Mouse (Mus musculus) forebrain, embryonic 15.5 days (tissue): ENCODE results near the gene Nyap2. TPM values are rescaled to one million over a fixed set of nuclear protein-coding genes. Genes with fewer than 3 reads are reported as not detected.

Experiments
- ATAC-seq: fragments of 200-750 bp; cut with Nextera tagmentation; replicated peaks from 2 replicates; pipeline ENCODE4 v1.8.0; 2017; ENCODE audit warnings: mild to moderate bottlenecking, moderate TSS enrichment, moderate library complexity
- H3K27ac ChIP-seq: fragments of 300-500 bp; sonication (generic); replicated peaks from 2 replicates; pipeline ENCODE4 v1.5.1; 2015; ENCODE audit warnings: mild to moderate bottlenecking, inconsistent platforms
- H3K27me3 ChIP-seq: fragments of 300-500 bp; sonication (generic); 2 replicates; pipeline ENCODE4 v1.6.1; 2015; ENCODE audit warnings: inconsistent platforms
- H3K36me3 ChIP-seq: fragments of 300-500 bp; sonication (generic); 2 replicates; pipeline ENCODE4 v1.6.1; 2015; ENCODE audit warnings: mild to moderate bottlenecking, inconsistent platforms
- H3K4me1 ChIP-seq: fragments of 300-500 bp; sonication (generic); 2 replicates; pipeline ENCODE4 v1.6.1; 2015; ENCODE audit warnings: inconsistent platforms
- H3K4me2 ChIP-seq: fragments of 300-500 bp; sonication (generic); replicated peaks from 2 replicates; pipeline ENCODE4 v1.6.1; 2015; ENCODE audit warnings: mild to moderate bottlenecking, inconsistent platforms
- H3K4me3 ChIP-seq: fragments of 300-500 bp; sonication (generic); 2 replicates; pipeline ENCODE4 v1.5.1; 2015; ENCODE audit warnings: mild to moderate bottlenecking, inconsistent platforms
- H3K9ac ChIP-seq: fragments of 300-500 bp; sonication (generic); replicated peaks from 2 replicates; pipeline ENCODE4 v1.6.1; 2015; ENCODE audit warnings: mild to moderate bottlenecking, inconsistent platforms
- H3K9me3 ChIP-seq: fragments of 300-500 bp; sonication (generic); 2 replicates; pipeline ENCODE4 v1.6.1; 2016; ENCODE audit warnings: inconsistent platforms
- WGBS: fragments of 180-500 bp; shearing (Covaris S2); methylation state at CpG from one replicate; pipeline ENCODE4 v1.1.7; 2015; ENCODE audit warnings: mixed read lengths; 5-methylcytosine and 5-hydroxymethylcytosine counted together
- polyA plus RNA-seq: library from polyadenylated mRNA; unstranded; fragments of >200 nt; fragmentation: Nextera tagmentation; extraction: Ambion mirVana; gene quantifications from 2 replicates; pipeline ENCODE4 v1.2.1, GENCODE M21; 2015

Gene Nyap2
- 7.8 and 8.6 TPM in 2 replicates for polyA plus RNA-seq

- H3K4me1 ChIP-seq: peaks cover 20% of the 10 kb centered on the region
- peak within 1 kb of the TSS; percentile 51 for H3K4me2 ChIP-seq
- H3K27ac ChIP-seq: peak within 1 kb of the TSS; percentile 98
- no peaks in the 10 kb centered on the region for H3K9me3 ChIP-seq
- H3K4me3 ChIP-seq: peak within 1 kb of the TSS; percentile 47
- peak; percentile 93 for ATAC-seq
- no peaks in the 10 kb centered on the region for H3K36me3 ChIP-seq
- WGBS: 12% methylated on average over 16 of the region's 16 CpGs
- H3K9ac ChIP-seq: peak within 1 kb of the TSS; percentile 58
- H3K27me3 ChIP-seq: no peaks in the 10 kb centered on the region
Observed at GRCm38 (mm10) chr1:81076831-81077664, at the start of gene Nyap2. Gene Nyap2, plus strand, starts transcription at chr1:81076950.

DNA sequence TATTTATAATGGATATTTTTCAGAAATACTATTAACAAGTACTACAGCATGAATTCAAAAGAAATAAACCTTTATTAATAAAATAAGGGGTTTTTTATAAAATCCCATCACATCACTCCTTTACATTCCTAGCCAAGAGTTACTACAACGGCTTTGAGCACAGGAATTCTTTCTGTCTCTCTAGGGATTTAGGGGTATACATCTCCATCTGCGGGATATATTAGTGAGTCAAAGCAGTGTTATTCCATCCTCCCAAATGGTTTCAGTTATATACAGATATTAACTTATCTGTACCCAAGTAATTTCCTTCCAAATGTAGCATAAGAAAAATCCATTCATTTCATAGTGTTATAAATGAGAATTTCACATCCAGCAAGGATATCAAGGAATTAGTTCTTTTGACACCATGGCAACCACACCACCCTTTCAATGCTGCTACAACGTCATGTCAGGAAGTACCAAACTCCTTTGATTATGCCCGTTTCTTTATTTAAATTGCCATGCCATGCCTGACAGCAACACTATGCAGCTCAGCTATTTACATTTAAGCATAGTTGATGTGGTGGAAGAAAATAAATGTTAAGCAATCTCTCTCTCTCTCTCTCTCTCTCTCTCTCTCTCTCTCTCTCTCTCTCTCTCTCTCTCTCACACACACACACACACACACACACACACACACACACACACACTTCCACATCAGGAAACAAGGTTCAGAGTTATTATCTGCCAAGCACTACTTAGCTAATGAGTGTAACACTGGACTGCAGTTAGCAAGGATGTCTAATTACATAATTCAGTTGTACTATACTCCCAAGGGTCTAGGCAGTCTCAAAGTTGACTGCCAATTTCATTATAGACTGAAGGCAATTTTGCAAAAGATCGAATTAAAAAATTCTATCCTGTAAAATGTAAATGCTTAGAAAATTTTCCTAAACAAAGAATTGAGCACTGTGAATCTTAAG, 33.6 kb upstream of the Nyap2 start:
- H3K4me3 ChIP-seq: no peak overlapping the region
- WGBS: 33% methylated on average over 5 of the region's 5 CpGs
- 0 out of 2 replicates have a peak, but pooled peaks have one; percentile 55 for ATAC-seq

GRCm38 (mm10) chr1:81058340-81058739, 18.4 kb upstream of the Nyap2 start:
- H3K27ac ChIP-seq: no peak overlapping the region
- H3K9ac ChIP-seq: no peak overlapping the region
- no peak overlapping the region for H3K4me3 ChIP-seq
- no peaks in the 10 kb centered on the region for H3K9me3 ChIP-seq
- 86% methylated on average over 5 of the region's 5 CpGs for WGBS
- H3K4me1 ChIP-seq: no peaks in the 10 kb centered on the region
- ATAC-seq: no peak
- H3K36me3 ChIP-seq: no peaks in the 10 kb centered on the region
- no peaks in the 10 kb centered on the region for H3K27me3 ChIP-seq
- H3K4me2 ChIP-seq: no peak overlapping the region

More for the DNA sequence above, 33.6 kb upstream of the Nyap2 start:
- H3K4me2 ChIP-seq: no peak overlapping the region
- no peaks in the 10 kb centered on the region for H3K27me3 ChIP-seq
- H3K36me3 ChIP-seq: no peaks in the 10 kb centered on the region
- H3K9ac ChIP-seq: no peak overlapping the region
- H3K27ac ChIP-seq: no peak overlapping the region
- H3K9me3 ChIP-seq: no peaks in the 10 kb centered on the region
- H3K4me1 ChIP-seq: 0 out of 2 replicates have a peak, but pooled peaks cover 4% of the 10 kb centered on the region

- no peak overlapping the region for H3K27ac ChIP-seq
- H3K27me3 ChIP-seq: no peaks in the 10 kb centered on the region
- H3K36me3 ChIP-seq: no peaks in the 10 kb centered on the region
- H3K4me3 ChIP-seq: no peak overlapping the region
- H3K9me3 ChIP-seq: no peaks in the 10 kb centered on the region
- no peak overlapping the region for H3K4me2 ChIP-seq
- H3K9ac ChIP-seq: no peak overlapping the region
- no peaks in the 10 kb centered on the region for H3K4me1 ChIP-seq
- 79% methylated on average over 2 of the region's 2 CpGs for WGBS
- no peak for ATAC-seq
Observed at GRCm38 (mm10) chr1:81058835-81059234, 17.9 kb upstream of the Nyap2 start.

- Histone ChIP-seq H3K4me2 (no peak overlapping the region), H3K4me3 (no peak overlapping the region), H3K27ac (no peak overlapping the region), H3K27me3 (no peaks in the 10 kb centered on the region), H3K4me1 (no peaks in the 10 kb centered on the region), H3K9ac (no peak overlapping the region), H3K36me3 (no peaks in the 10 kb centered on the region), H3K9me3 (no peaks in the 10 kb centered on the region)
- no peak for ATAC-seq
- WGBS: 86% methylated on average over 2 of the region's 2 CpGs
Observed at GRCm38 (mm10) chr1:81062811-81063210, 13.9 kb upstream of the Nyap2 start.

- WGBS: 20% methylated on average over 9 of the region's 9 CpGs
- H3K9ac ChIP-seq: peak overlapping the region; percentile 58
- peak; percentile 91 for ATAC-seq
Observed at GRCm38 (mm10) chr1:81076259-81076658, 491 bp upstream of the Nyap2 start.

DNA sequence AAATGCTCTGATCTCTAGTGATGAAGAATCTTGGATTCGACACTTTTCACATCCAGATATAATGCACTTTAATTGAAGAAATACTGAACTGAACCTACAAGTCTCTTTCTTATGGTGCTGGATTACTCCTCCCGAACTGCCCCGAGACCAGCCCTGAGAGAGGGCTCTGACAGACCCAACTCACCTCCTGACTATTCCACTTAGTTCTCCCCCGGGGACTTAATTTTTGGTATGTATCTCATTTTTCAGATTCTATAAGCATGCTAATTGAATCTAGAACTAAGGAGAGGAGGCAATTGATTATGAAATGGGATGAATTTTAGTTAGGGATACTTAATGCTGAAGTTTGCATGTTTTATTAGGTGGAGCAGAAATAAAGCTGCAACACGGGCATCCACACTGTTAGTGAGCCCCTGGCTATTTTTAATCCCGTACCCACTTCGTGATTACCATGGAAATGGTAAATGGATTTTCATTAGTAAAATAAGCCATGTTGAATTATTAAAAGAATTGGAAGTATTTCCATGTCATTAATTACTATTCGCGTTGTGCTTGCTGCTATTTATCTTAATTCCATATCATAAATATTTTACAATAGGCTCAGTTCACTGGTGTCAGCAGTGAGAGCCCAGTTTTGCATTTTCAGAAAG, 1.0 kb downstream of the Nyap2 start:
- Histone ChIP-seq H3K27ac (peak overlapping the region; percentile 98), H3K4me3 (peak overlapping the region; percentile 47), H3K27me3 (no peaks in the 10 kb centered on the region), H3K4me1 (peaks cover 20% of the 10 kb centered on the region), H3K9ac (peak overlapping the region; percentile 58), H3K9me3 (no peaks in the 10 kb centered on the region), H3K4me2 (peak overlapping the region; percentile 51), H3K36me3 (no peaks in the 10 kb centered on the region)
- 52% methylated on average over 9 of the region's 9 CpGs for WGBS
- no peak; the same call in 1 of the 2 replicates for ATAC-seq

More at GRCm38 (mm10) chr1:81076259-81076658, 491 bp upstream of the Nyap2 start:
- H3K9me3 ChIP-seq: no peaks in the 10 kb centered on the region
- H3K36me3 ChIP-seq: no peaks in the 10 kb centered on the region
- H3K4me2 ChIP-seq: peak overlapping the region; percentile 51
- peak overlapping the region; percentile 47 for H3K4me3 ChIP-seq
- H3K27me3 ChIP-seq: no peaks in the 10 kb centered on the region
- peak overlapping the region; percentile 98 for H3K27ac ChIP-seq
- peaks cover 20% of the 10 kb centered on the region for H3K4me1 ChIP-seq

DNA sequence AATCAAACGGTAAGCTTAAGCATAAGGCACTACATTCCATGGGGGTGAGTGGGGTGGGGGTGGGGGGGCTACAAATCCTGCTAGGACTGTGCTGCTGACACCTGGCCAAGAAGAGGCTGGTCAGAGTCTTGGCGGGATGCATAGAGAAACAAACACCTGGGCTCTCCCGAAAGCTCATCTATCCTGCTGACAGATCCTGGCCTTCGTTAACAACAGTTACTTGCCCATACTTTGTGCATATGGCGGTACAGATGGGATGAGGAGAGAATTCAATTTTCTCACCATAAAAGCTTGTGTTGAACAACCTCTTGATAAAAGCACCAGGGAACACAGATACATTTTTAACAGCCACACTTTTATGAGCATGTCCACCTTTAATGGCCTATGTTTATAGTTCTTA, 10.7 kb downstream of the Nyap2 start:
- Histone ChIP-seq H3K36me3 (no peaks in the 10 kb centered on the region), H3K9ac (no peak overlapping the region), H3K4me1 (no peaks in the 10 kb centered on the region), H3K9me3 (no peaks in the 10 kb centered on the region), H3K27me3 (no peaks in the 10 kb centered on the region), H3K4me2 (no peak overlapping the region), H3K4me3 (no peak overlapping the region), H3K27ac (peak overlapping the region; percentile 55)
- WGBS: 63% methylated on average over 5 of the region's 5 CpGs
- 0 out of 2 replicates have a peak, but pooled peaks have one; percentile 46 for ATAC-seq

- no peaks in the 10 kb centered on the region for H3K9me3 ChIP-seq
- no peak overlapping the region for H3K4me3 ChIP-seq
- H3K27me3 ChIP-seq: no peaks in the 10 kb centered on the region
- H3K36me3 ChIP-seq: no peaks in the 10 kb centered on the region
- ATAC-seq: peak; percentile 53; the same call in 1 of the 2 replicates
- WGBS: 90% methylated on average over 1 of the region's 1 CpGs
- 0 out of 2 replicates have a peak overlapping the region, but pooled peaks have one; percentile 27 for H3K27ac ChIP-seq
- H3K9ac ChIP-seq: no peak overlapping the region
- no peak overlapping the region for H3K4me2 ChIP-seq
- H3K4me1 ChIP-seq: no peaks in the 10 kb centered on the region
Observed at GRCm38 (mm10) chr1:81090400-81090799, 13.7 kb downstream of the Nyap2 start.

GRCm38 (mm10) chr1:81090979-81091378, 14.2 kb downstream of the Nyap2 start:
- no peak overlapping the region for H3K9ac ChIP-seq
- H3K27me3 ChIP-seq: no peaks in the 10 kb centered on the region
- 57% methylated on average over 3 of the region's 3 CpGs for WGBS
- ATAC-seq: no peak
- no peaks in the 10 kb centered on the region for H3K4me1 ChIP-seq
- H3K9me3 ChIP-seq: no peaks in the 10 kb centered on the region
- H3K4me2 ChIP-seq: no peak overlapping the region
- 0 out of 2 replicates have a peak overlapping the region, but pooled peaks have one; percentile 39 for H3K27ac ChIP-seq
- H3K4me3 ChIP-seq: no peak overlapping the region
- no peaks in the 10 kb centered on the region for H3K36me3 ChIP-seq

DNA sequence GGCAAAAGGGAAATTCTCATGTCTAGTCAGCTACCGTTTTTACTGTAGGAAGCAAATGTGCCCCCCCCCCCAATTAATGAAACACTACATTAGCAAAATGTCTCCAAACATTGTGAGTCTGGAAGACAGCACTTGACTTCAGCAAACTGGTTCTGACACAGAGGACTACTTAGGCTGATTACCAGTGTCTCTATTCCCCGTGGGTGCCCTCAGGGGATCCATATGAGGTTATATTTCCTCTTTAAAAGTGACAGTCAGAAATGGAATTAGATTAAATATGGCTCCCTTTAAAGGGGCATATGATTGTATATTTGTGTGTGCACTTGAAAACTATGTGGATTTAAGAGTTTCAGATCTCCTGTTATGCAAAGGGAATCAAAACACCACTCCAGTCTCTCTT, 15.3 kb downstream of the Nyap2 start:
- Histone ChIP-seq H3K27me3 (no peaks in the 10 kb centered on the region), H3K27ac (no peak overlapping the region), H3K4me3 (no peak overlapping the region), H3K9ac (no peak overlapping the region), H3K36me3 (no peaks in the 10 kb centered on the region), H3K4me2 (no peak overlapping the region), H3K4me1 (no peaks in the 10 kb centered on the region), H3K9me3 (no peaks in the 10 kb centered on the region)
- ATAC-seq: no peak
- 75% methylated on average over 2 of the region's 2 CpGs for WGBS
